Mouse (Mus musculus) heart, embryonic 11.5 days (tissue): ENCODE measurements around the gene Emc9. TPM values are rescaled to one million over a fixed set of nuclear protein-coding genes. Genes with fewer than 3 reads are reported as not detected.
A peak's percentile ranks its signal among the peaks of the same experiment; 100 is the strongest.

Experiments
- ATAC-seq: fragments of 200-750 bp; cut with Nextera tagmentation; replicated peaks from 2 replicates; pipeline ENCODE4 v1.8.0; 2017; ENCODE audit warnings: moderate library complexity; ENCODE audit not compliant: insufficient number of reproducible peaks, low FRiP score, low TSS enrichment
- H3K27ac ChIP-seq: fragments of 300-500 bp; sonication (generic); 2 replicates; pipeline ENCODE4 v1.5.1; 2014; ENCODE audit warnings: mild to moderate bottlenecking, low read depth, low read length
- H3K27me3 ChIP-seq: fragments of 300-500 bp; sonication (generic); 2 replicates; pipeline ENCODE4 v1.6.1; 2014; ENCODE audit warnings: mild to moderate bottlenecking, low read length, mixed read lengths; ENCODE audit not compliant: control insufficient read depth, insufficient read depth
- H3K36me3 ChIP-seq: fragments of 300-500 bp; sonication (generic); 2 replicates; pipeline ENCODE4 v1.6.1; 2014; ENCODE audit warnings: mild to moderate bottlenecking, low read length, moderate library complexity, mixed read lengths; ENCODE audit not compliant: control insufficient read depth, insufficient read depth
- H3K4me1 ChIP-seq: fragments of 300-500 bp; sonication (generic); 2 replicates; pipeline ENCODE4 v1.6.1; 2014; ENCODE audit warnings: low read length; ENCODE audit not compliant: control insufficient read depth, insufficient read depth
- H3K4me2 ChIP-seq: fragments of 300-500 bp; sonication (generic); 2 replicates; pipeline ENCODE4 v1.6.1; 2014; ENCODE audit warnings: mild to moderate bottlenecking, moderate library complexity
- H3K4me3 ChIP-seq: fragments of 300-500 bp; sonication (generic); 2 replicates; pipeline ENCODE4 v1.5.1; 2014; ENCODE audit warnings: low read depth, low read length
- H3K9ac ChIP-seq: fragments of 300-500 bp; sonication (generic); 2 replicates; pipeline ENCODE4 v1.6.1; 2014; ENCODE audit warnings: mild to moderate bottlenecking, low read depth, low read length, moderate library complexity
- H3K9me3 ChIP-seq: fragments of 300-500 bp; sonication (generic); replicated peaks from 2 replicates; pipeline ENCODE4 v1.6.1; 2016; ENCODE audit warnings: low read length; ENCODE audit not compliant: control insufficient read depth
- WGBS: fragments of 180-500 bp; shearing (Covaris S2); extraction: QIAGEN DNeasy Blood & Tissue Kit; methylation state at CpG from one replicate; pipeline ENCODE4 v1.1.7; 2014; ENCODE audit not compliant: insufficient replicate concordance; 5-methylcytosine and 5-hydroxymethylcytosine counted together
- polyA plus RNA-seq: library from polyadenylated mRNA; unstranded; fragments of >200 nt; fragmentation: Nextera tagmentation; extraction: Ambion mirVana; gene quantifications from 2 replicates; pipeline ENCODE4 v1.2.1, GENCODE M21; 2014

The Emc9 gene
- polyA plus RNA-seq, 1 experiment from 2014 or later = 20.0 TPM

GRCm38 (mm10) chr14:55551347-55551746, 33.8 kb downstream of the Emc9 start:
- no peaks in the 10 kb centered on the region for H3K4me1 ChIP-seq
- ATAC-seq = no peak
- H3K9me3 ChIP-seq = no peaks in the 10 kb centered on the region
- H3K27me3 ChIP-seq = no peaks in the 10 kb centered on the region
- 67% methylated on average over 5 of the region's 5 CpGs for WGBS
- no peak overlapping the region for H3K9ac ChIP-seq
- H3K4me2 ChIP-seq = no peak overlapping the region
- H3K36me3 ChIP-seq = peaks cover 4% of the 10 kb centered on the region; the same call in 1 of the 2 replicates
- H3K27ac ChIP-seq = no peak overlapping the region
- no peak overlapping the region for H3K4me3 ChIP-seq

GRCm38 (mm10) chr14:55550191-55550590, 34.9 kb downstream of the Emc9 start:
- no peaks in the 10 kb centered on the region for H3K9me3 ChIP-seq
- WGBS = 88% methylated on average over 6 of the region's 6 CpGs
- H3K36me3 ChIP-seq = peaks cover 8% of the 10 kb centered on the region; the same call in 1 of the 2 replicates
- ATAC-seq = no peak
- no peak overlapping the region for H3K4me2 ChIP-seq
- H3K4me3 ChIP-seq = no peak overlapping the region
- H3K4me1 ChIP-seq = no peaks in the 10 kb centered on the region
- no peaks in the 10 kb centered on the region for H3K27me3 ChIP-seq
- no peak overlapping the region for H3K9ac ChIP-seq
- H3K27ac ChIP-seq = no peak overlapping the region

- Histone ChIP-seq H3K4me2 (no peak overlapping the region), H3K4me3 (no peak overlapping the region), H3K9ac (no peak overlapping the region), H3K9me3 (no peaks in the 10 kb centered on the region), H3K4me1 (peaks cover 12% of the 10 kb centered on the region), H3K27me3 (no peaks in the 10 kb centered on the region), H3K36me3 (peaks cover 8% of the 10 kb centered on the region; the same call in 1 of the 2 replicates), H3K27ac (no peak overlapping the region)
- no peak for ATAC-seq
- 84% methylated on average over 9 of the region's 9 CpGs for WGBS
Observed at GRCm38 (mm10) chr14:55544334-55544733, 40.8 kb downstream of the Emc9 start.

GRCm38 (mm10) chr14:55542268-55542667, 42.8 kb downstream of the Emc9 start:
- H3K9me3 ChIP-seq = no peaks in the 10 kb centered on the region
- ATAC-seq = no peak
- WGBS = 96% methylated on average over 12 of the region's 12 CpGs
- no peak overlapping the region for H3K4me3 ChIP-seq
- H3K4me1 ChIP-seq = peaks cover 12% of the 10 kb centered on the region
- no peaks in the 10 kb centered on the region for H3K27me3 ChIP-seq
- no peak overlapping the region for H3K9ac ChIP-seq
- H3K36me3 ChIP-seq = peaks cover 4% of the 10 kb centered on the region; the same call in 1 of the 2 replicates
- H3K27ac ChIP-seq = no peak overlapping the region
- H3K4me2 ChIP-seq = no peak overlapping the region

GRCm38 (mm10) chr14:55540787-55541321, 44.2 kb downstream of the Emc9 start:
- no peaks in the 10 kb centered on the region for H3K9me3 ChIP-seq
- H3K27me3 ChIP-seq = no peaks in the 10 kb centered on the region
- H3K4me3 ChIP-seq = peak overlapping the region; percentile 74
- peak overlapping the region; percentile 85 for H3K9ac ChIP-seq
- 3% methylated on average over 10 of the region's 10 CpGs for WGBS
- peak overlapping the region; percentile 87 for H3K27ac ChIP-seq
- H3K4me1 ChIP-seq = peaks cover 12% of the 10 kb centered on the region
- H3K36me3 ChIP-seq = peaks cover 4% of the 10 kb centered on the region; the same call in 1 of the 2 replicates
- peak overlapping the region; percentile 90 for H3K4me2 ChIP-seq
- no peak for ATAC-seq

GRCm38 (mm10) chr14:55540067-55540786, 44.9 kb downstream of the Emc9 start, which contains the start of gene Pck2:
Pck2 (plus strand) TSS chr14:55540266.
- Histone ChIP-seq H3K9ac (peak within 1 kb of the TSS; percentile 85), H3K9me3 (no peaks in the 10 kb centered on the region), H3K4me2 (peak within 1 kb of the TSS; percentile 90), H3K27ac (peak within 1 kb of the TSS; percentile 87), H3K27me3 (no peaks in the 10 kb centered on the region), H3K4me3 (peak within 1 kb of the TSS; percentile 74), H3K4me1 (peaks cover 12% of the 10 kb centered on the region), H3K36me3 (peaks cover under 1% of the 10 kb centered on the region; the same call in 1 of the 2 replicates)
- peak; percentile 94 for ATAC-seq
- WGBS = 0% methylated on average over 32 of the region's 32 CpGs

- 35% methylated on average over 6 of the region's 6 CpGs for WGBS
- H3K4me3 ChIP-seq = no peak overlapping the region
Observed at GRCm38 (mm10) chr14:55536116-55536745, 48.9 kb downstream of the Emc9 start.

More at GRCm38 (mm10) chr14:55536116-55536745, 48.9 kb downstream of the Emc9 start:
- no peak for ATAC-seq
- H3K9ac ChIP-seq = no peak overlapping the region
- no peaks in the 10 kb centered on the region for H3K9me3 ChIP-seq
- H3K27me3 ChIP-seq = no peaks in the 10 kb centered on the region
- no peak overlapping the region for H3K27ac ChIP-seq
- no peak overlapping the region for H3K4me2 ChIP-seq
- H3K36me3 ChIP-seq = no peaks in the 10 kb centered on the region
- H3K4me1 ChIP-seq = peaks cover 6% of the 10 kb centered on the region
